Mouse (Mus musculus): ENCODE results near the gene Snx6. TPM values are rescaled to one million over a fixed set of nuclear protein-coding genes. Genes with fewer than 3 reads are reported as not detected.

The Snx6 gene
- polyA plus RNA-seq, 1 experiment, result 25.2 TPM

- Histone ChIP-seq H3K27me3 (ENCODE audit: control insufficient read depth, insufficient read depth, low read length) (no peaks in the 10 kb centered on the region), H3K4me1 (replicated peaks; ENCODE audit: control insufficient read depth, insufficient read depth, low read length) (peaks cover 11% of the 10 kb centered on the region), H3K27ac (ENCODE audit: control insufficient read depth, insufficient read depth, low read length) (no peak overlapping the region), H3K36me3 (ENCODE audit: control insufficient read depth, insufficient read depth, low read length) (no peaks in the 10 kb centered on the region), H3K4me3 (ENCODE audit: control insufficient read depth, insufficient read depth, low read length) (no peak overlapping the region)
- no peak for DNase-seq
- TF ChIP-seq CTCF (IDR thresholded peaks at IDR 0.05; ENCODE audit: borderline replicate concordance, control insufficient read depth, extremely low read depth, insufficient read depth, low read length, poor library complexity) (no peak), POLR2A (IDR thresholded peaks at IDR 0.05; ENCODE audit: control insufficient read depth, extremely low read depth, insufficient read depth, low read length, poor library complexity) (no peak)
- 37% methylated on average over 4 of the region's 4 CpGs for WGBS
Measured at GRCm38 (mm10) chr12:54822836-54823426, 27.4 kb upstream of the Snx6 start.

- Histone ChIP-seq H3K4me1 (replicated peaks; ENCODE audit: control insufficient read depth, insufficient read depth, low read length) (peaks cover 11% of the 10 kb centered on the region), H3K4me3 (ENCODE audit: control insufficient read depth, insufficient read depth, low read length) (no peak overlapping the region), H3K27me3 (ENCODE audit: control insufficient read depth, insufficient read depth, low read length) (no peaks in the 10 kb centered on the region), H3K36me3 (ENCODE audit: control insufficient read depth, insufficient read depth, low read length) (no peaks in the 10 kb centered on the region), H3K27ac (ENCODE audit: control insufficient read depth, insufficient read depth, low read length) (peak overlapping the region; percentile 50)
- DNase-seq, result no peak
- WGBS, result 6% methylated on average over 2 of the region's 2 CpGs
- TF ChIP-seq POLR2A (IDR thresholded peaks at IDR 0.05; ENCODE audit: control insufficient read depth, extremely low read depth, insufficient read depth, low read length, poor library complexity) (no peak), CTCF (IDR thresholded peaks at IDR 0.05; ENCODE audit: borderline replicate concordance, control insufficient read depth, extremely low read depth, insufficient read depth, low read length, poor library complexity) (no peak)
Measured at GRCm38 (mm10) chr12:54820684-54821161, 25.2 kb upstream of the Snx6 start.

- DNase-seq, result no peak
- Histone ChIP-seq H3K27me3 (ENCODE audit: control insufficient read depth, insufficient read depth, low read length) (no peaks in the 10 kb centered on the region), H3K36me3 (ENCODE audit: control insufficient read depth, insufficient read depth, low read length) (no peaks in the 10 kb centered on the region), H3K4me3 (ENCODE audit: control insufficient read depth, insufficient read depth, low read length) (no peak overlapping the region), H3K4me1 (replicated peaks; ENCODE audit: control insufficient read depth, insufficient read depth, low read length) (peaks cover 11% of the 10 kb centered on the region), H3K27ac (ENCODE audit: control insufficient read depth, insufficient read depth, low read length) (no peak overlapping the region)
- 71% methylated on average over 6 of the region's 6 CpGs for WGBS
- no peak for TF ChIP-seq CTCF (IDR thresholded peaks at IDR 0.05; ENCODE audit: borderline replicate concordance, control insufficient read depth, extremely low read depth, insufficient read depth, low read length, poor library complexity)
- TF ChIP-seq POLR2A (IDR thresholded peaks at IDR 0.05; ENCODE audit: control insufficient read depth, extremely low read depth, insufficient read depth, low read length, poor library complexity), result no peak
Measured at GRCm38 (mm10) chr12:54819181-54819935, 23.9 kb upstream of the Snx6 start.

GRCm38 (mm10) chr12:54810142-54810541, 14.6 kb upstream of the Snx6 start:
- no peaks in the 10 kb centered on the region for H3K27me3 ChIP-seq (ENCODE audit: control insufficient read depth, insufficient read depth, low read length)
- TF ChIP-seq POLR2A (IDR thresholded peaks at IDR 0.05; ENCODE audit: control insufficient read depth, extremely low read depth, insufficient read depth, low read length, poor library complexity) (no peak), CTCF (IDR thresholded peaks at IDR 0.05; ENCODE audit: borderline replicate concordance, control insufficient read depth, extremely low read depth, insufficient read depth, low read length, poor library complexity) (no peak)
- peaks cover 7% of the 10 kb centered on the region for H3K4me1 ChIP-seq (replicated peaks; ENCODE audit: control insufficient read depth, insufficient read depth, low read length)
- H3K4me3 ChIP-seq (ENCODE audit: control insufficient read depth, insufficient read depth, low read length), result no peak overlapping the region
- 89% methylated on average over 2 of the region's 2 CpGs for WGBS
- no peak overlapping the region for H3K27ac ChIP-seq (ENCODE audit: control insufficient read depth, insufficient read depth, low read length)
- no peak for DNase-seq
- H3K36me3 ChIP-seq (ENCODE audit: control insufficient read depth, insufficient read depth, low read length), result no peaks in the 10 kb centered on the region

GRCm38 (mm10) chr12:54807481-54807880, 12.0 kb upstream of the Snx6 start:
- Histone ChIP-seq H3K4me3 (ENCODE audit: control insufficient read depth, insufficient read depth, low read length) (no peak overlapping the region), H3K27ac (ENCODE audit: control insufficient read depth, insufficient read depth, low read length) (no peak overlapping the region), H3K4me1 (replicated peaks; ENCODE audit: control insufficient read depth, insufficient read depth, low read length) (peaks cover 7% of the 10 kb centered on the region), H3K36me3 (ENCODE audit: control insufficient read depth, insufficient read depth, low read length) (no peaks in the 10 kb centered on the region), H3K27me3 (ENCODE audit: control insufficient read depth, insufficient read depth, low read length) (no peaks in the 10 kb centered on the region)
- 91% methylated on average over 6 of the region's 6 CpGs for WGBS
- no peak for DNase-seq
- TF ChIP-seq CTCF (IDR thresholded peaks at IDR 0.05; ENCODE audit: borderline replicate concordance, control insufficient read depth, extremely low read depth, insufficient read depth, low read length, poor library complexity) (no peak), POLR2A (IDR thresholded peaks at IDR 0.05; ENCODE audit: control insufficient read depth, extremely low read depth, insufficient read depth, low read length, poor library complexity) (no peak)

GRCm38 (mm10) chr12:54806131-54806530, 10.6 kb upstream of the Snx6 start:
- TF ChIP-seq POLR2A (IDR thresholded peaks at IDR 0.05; ENCODE audit: control insufficient read depth, extremely low read depth, insufficient read depth, low read length, poor library complexity) (no peak), CTCF (IDR thresholded peaks at IDR 0.05; ENCODE audit: borderline replicate concordance, control insufficient read depth, extremely low read depth, insufficient read depth, low read length, poor library complexity) (no peak)
- WGBS, result 42% methylated on average over 6 of the region's 6 CpGs
- no peak overlapping the region for H3K27ac ChIP-seq (ENCODE audit: control insufficient read depth, insufficient read depth, low read length)
- H3K27me3 ChIP-seq (ENCODE audit: control insufficient read depth, insufficient read depth, low read length), result no peaks in the 10 kb centered on the region
- no peak for DNase-seq
- H3K36me3 ChIP-seq (ENCODE audit: control insufficient read depth, insufficient read depth, low read length), result no peaks in the 10 kb centered on the region
- H3K4me1 ChIP-seq (replicated peaks; ENCODE audit: control insufficient read depth, insufficient read depth, low read length), result peaks cover 7% of the 10 kb centered on the region
- no peak overlapping the region for H3K4me3 ChIP-seq (ENCODE audit: control insufficient read depth, insufficient read depth, low read length)
